Mouse (Mus musculus) forebrain, embryonic 12.5 days (tissue): ENCODE measurements around the gene Lamb1. TPM values are rescaled to one million over a fixed set of nuclear protein-coding genes. Genes with fewer than 3 reads are reported as not detected.

Experiments
- ATAC-seq: fragments of 200-750 bp; cut with Nextera tagmentation; 2 replicates; pipeline ENCODE4 v1.8.0; 2017; ENCODE audit warnings: moderate TSS enrichment; ENCODE audit not compliant: low FRiP score
- H3K27ac ChIP-seq: fragments of 300-500 bp; sonication (generic); 2 replicates; pipeline ENCODE4 v1.5.1; 2016; ENCODE audit warnings: mild to moderate bottlenecking
- H3K27me3 ChIP-seq: fragments of 300-500 bp; sonication (generic); 2 replicates; pipeline ENCODE4 v1.6.1; 2016; ENCODE audit warnings: mild to moderate bottlenecking
- H3K36me3 ChIP-seq: fragments of 300-500 bp; sonication (generic); replicated peaks from 2 replicates; pipeline ENCODE4 v1.6.1; 2016; ENCODE audit warnings: mild to moderate bottlenecking
- H3K4me1 ChIP-seq: fragments of 300-500 bp; sonication (generic); 2 replicates; pipeline ENCODE4 v1.6.1; 2016
- H3K4me2 ChIP-seq: fragments of 300-500 bp; sonication (generic); 2 replicates; pipeline ENCODE4 v1.6.1; 2016; ENCODE audit warnings: mild to moderate bottlenecking, moderate library complexity
- H3K4me3 ChIP-seq: fragments of 300-500 bp; sonication (generic); replicated peaks from 2 replicates; pipeline ENCODE4 v1.5.1; 2016; ENCODE audit warnings: mild to moderate bottlenecking
- H3K9ac ChIP-seq: fragments of 300-500 bp; sonication (generic); 2 replicates; pipeline ENCODE4 v1.6.1; 2016; ENCODE audit warnings: mild to moderate bottlenecking
- H3K9me3 ChIP-seq: fragments of 300-500 bp; sonication (generic); 2 replicates; pipeline ENCODE4 v1.6.1; 2016
- WGBS: fragments of 180-500 bp; shearing (Covaris S2); methylation state at CpG from one replicate; pipeline ENCODE4 v1.1.7; 2016; 5-methylcytosine and 5-hydroxymethylcytosine counted together
- polyA plus RNA-seq: library from polyadenylated mRNA; unstranded; fragments of >200 nt; fragmentation: Nextera tagmentation; extraction: Ambion mirVana; gene quantifications from 2 replicates; pipeline ENCODE4 v1.2.1, GENCODE M21; 2016

The Lamb1 gene
- 25.7 and 26.1 TPM in 2 replicates for polyA plus RNA-seq

DNA sequence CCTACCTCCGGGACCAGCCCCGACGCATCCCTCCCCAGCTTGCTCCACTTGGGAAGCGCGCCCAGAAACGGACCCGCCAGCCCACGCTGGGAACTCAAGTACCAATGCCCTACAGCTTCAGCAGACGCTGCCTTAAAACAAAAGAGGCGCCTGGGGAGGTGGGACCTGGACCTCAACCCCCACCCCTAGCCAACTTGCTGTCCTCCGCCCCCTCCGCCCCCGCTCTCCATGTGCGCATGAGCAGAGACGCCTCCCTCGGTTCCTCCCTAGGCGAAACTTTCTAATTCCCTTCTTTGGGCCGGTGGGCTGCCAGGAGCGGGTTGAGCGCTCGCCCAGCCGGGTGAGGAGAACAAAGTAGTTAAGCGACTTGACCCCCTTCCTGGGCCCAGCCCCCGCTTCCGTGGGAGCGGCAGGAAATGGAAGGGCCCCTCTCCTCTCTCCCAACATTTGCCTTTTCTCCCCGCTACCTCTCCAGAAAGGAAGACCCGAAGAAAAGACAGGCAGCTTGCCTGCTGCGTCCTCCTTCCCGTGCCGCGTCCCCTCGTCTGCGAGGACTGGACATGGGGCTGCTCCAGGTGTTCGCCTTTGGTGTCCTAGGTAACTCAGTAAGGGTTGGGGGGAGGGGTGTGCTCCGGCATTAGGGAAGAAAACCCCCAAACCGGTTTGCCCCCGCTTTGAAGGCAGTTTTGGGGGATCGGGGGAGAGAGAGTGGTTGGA lies at the start of gene Lamb1:
Lamb1 (plus strand) TSS at position 230 of the 717 bp plus-strand sequence.
- peak; percentile 20; the same call in 1 of the 2 replicates for ATAC-seq
- peak within 1 kb of the TSS; percentile 43 for H3K4me3 ChIP-seq
- WGBS = under 1% methylated on average over 39 of the region's 39 CpGs
- no peaks in the 10 kb centered on the region for H3K36me3 ChIP-seq
- H3K4me1 ChIP-seq = peaks cover 21% of the 10 kb centered on the region; the same call in 1 of the 2 replicates
- peaks cover 58% of the 10 kb centered on the region for H3K27me3 ChIP-seq
- H3K27ac ChIP-seq = peak within 1 kb of the TSS; percentile 47; the same call in 1 of the 2 replicates
- peak within 1 kb of the TSS; percentile 38 for H3K9ac ChIP-seq
- peak within 1 kb of the TSS; percentile 69 for H3K4me2 ChIP-seq
- H3K9me3 ChIP-seq = no peaks in the 10 kb centered on the region

DNA sequence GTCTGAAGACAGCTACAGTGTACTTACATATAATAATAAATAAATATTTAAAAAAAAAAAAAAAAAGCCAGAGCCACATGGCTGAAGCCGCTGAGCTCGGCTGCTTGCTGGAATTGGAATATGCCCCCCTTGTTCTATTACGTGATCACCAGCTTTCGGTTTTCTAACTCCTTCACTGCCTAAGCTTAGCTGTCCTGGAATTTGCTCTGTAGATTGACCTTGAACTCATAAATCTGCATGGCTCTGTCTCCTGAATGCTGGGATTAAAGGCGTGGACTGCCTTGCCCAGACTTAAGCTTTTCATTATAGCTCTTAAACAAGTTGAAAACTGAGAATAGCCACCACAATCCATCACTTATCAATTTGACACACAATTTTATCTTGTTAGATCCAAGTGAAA lies 47.8 kb upstream of the Lamb1 start:
- H3K9me3 ChIP-seq = no peaks in the 10 kb centered on the region
- WGBS = 77% methylated on average over 5 of the region's 5 CpGs

DNA sequence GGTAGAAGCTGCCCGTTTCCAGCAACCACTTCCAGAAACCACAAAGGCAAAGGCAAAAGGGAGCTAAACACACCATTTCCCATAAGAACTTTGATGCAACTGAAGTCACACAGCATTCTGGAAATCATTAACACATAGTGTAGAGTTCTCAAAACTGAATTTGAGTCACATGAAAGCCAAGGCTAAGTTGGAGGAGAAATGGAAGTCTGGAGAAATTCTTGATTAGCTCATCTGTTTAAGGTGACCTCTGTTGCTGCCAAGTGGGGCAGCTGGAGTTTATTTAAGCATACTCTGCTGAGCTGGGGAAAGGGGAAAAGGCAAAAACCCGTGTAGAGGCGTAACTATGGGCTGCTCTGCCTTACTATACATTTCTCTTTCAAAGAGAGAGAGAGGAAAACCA lies 46.3 kb upstream of the Lamb1 start:
- no peak overlapping the region for H3K27ac ChIP-seq
- no peak overlapping the region for H3K9ac ChIP-seq
- WGBS = 84% methylated on average over 3 of the region's 3 CpGs
- 0 out of 2 replicates have a peak, but pooled peaks cover 5% of the 10 kb centered on the region for H3K27me3 ChIP-seq
- no peaks in the 10 kb centered on the region for H3K9me3 ChIP-seq
- no peak overlapping the region for H3K4me3 ChIP-seq
- H3K36me3 ChIP-seq = no peaks in the 10 kb centered on the region
- H3K4me1 ChIP-seq = peaks cover 8% of the 10 kb centered on the region; the same call in 1 of the 2 replicates
- no peak for ATAC-seq
- no peak overlapping the region for H3K4me2 ChIP-seq

More for the DNA sequence above, 47.8 kb upstream of the Lamb1 start:
- Histone ChIP-seq H3K4me2 (no peak overlapping the region), H3K9ac (no peak overlapping the region), H3K4me1 (peaks cover 1% of the 10 kb centered on the region; the same call in 1 of the 2 replicates), H3K27ac (no peak overlapping the region), H3K4me3 (no peak overlapping the region), H3K27me3 (0 out of 2 replicates have a peak, but pooled peaks cover 5% of the 10 kb centered on the region), H3K36me3 (no peaks in the 10 kb centered on the region)
- no peak for ATAC-seq

- Histone ChIP-seq H3K4me2 (no peak overlapping the region), H3K9ac (no peak overlapping the region), H3K9me3 (no peaks in the 10 kb centered on the region), H3K36me3 (no peaks in the 10 kb centered on the region), H3K27me3 (0 out of 2 replicates have a peak, but pooled peaks cover 16% of the 10 kb centered on the region), H3K27ac (no peak overlapping the region), H3K4me3 (no peak overlapping the region), H3K4me1 (peaks cover 8% of the 10 kb centered on the region; the same call in 1 of the 2 replicates)
- ATAC-seq = no peak
- WGBS = 63% methylated on average over 6 of the region's 6 CpGs
Measured at GRCm38 (mm10) chr12:31221522-31221921, 43.5 kb upstream of the Lamb1 start.

- Histone ChIP-seq H3K27ac (no peak overlapping the region), H3K9ac (no peak overlapping the region), H3K4me3 (no peak overlapping the region), H3K4me2 (no peak overlapping the region), H3K4me1 (peaks cover 8% of the 10 kb centered on the region; the same call in 1 of the 2 replicates), H3K36me3 (no peaks in the 10 kb centered on the region), H3K9me3 (no peaks in the 10 kb centered on the region), H3K27me3 (peaks cover 19% of the 10 kb centered on the region; the same call in 1 of the 2 replicates)
- ATAC-seq = 0 out of 2 replicates have a peak, but pooled peaks have one; percentile 41
- WGBS = 11% methylated on average over 2 of the region's 2 CpGs
Measured at GRCm38 (mm10) chr12:31222282-31222681, 42.8 kb upstream of the Lamb1 start.

- Histone ChIP-seq H3K9ac (no peak overlapping the region), H3K27ac (no peak overlapping the region), H3K4me2 (no peak overlapping the region), H3K9me3 (no peaks in the 10 kb centered on the region), H3K4me1 (peaks cover 8% of the 10 kb centered on the region; the same call in 1 of the 2 replicates), H3K36me3 (no peaks in the 10 kb centered on the region), H3K4me3 (no peak overlapping the region), H3K27me3 (peaks cover 20% of the 10 kb centered on the region; the same call in 1 of the 2 replicates)
- 8% methylated on average over 3 of the region's 3 CpGs for WGBS
- peak; percentile 36; the same call in 1 of the 2 replicates for ATAC-seq
Measured at GRCm38 (mm10) chr12:31222741-31223140, 42.3 kb upstream of the Lamb1 start.

- Histone ChIP-seq H3K4me3 (no peak overlapping the region), H3K27me3 (peaks cover 15% of the 10 kb centered on the region; the same call in 1 of the 2 replicates), H3K27ac (no peak overlapping the region), H3K9ac (no peak overlapping the region), H3K36me3 (no peaks in the 10 kb centered on the region), H3K9me3 (no peaks in the 10 kb centered on the region), H3K4me1 (peaks cover 8% of the 10 kb centered on the region; the same call in 1 of the 2 replicates), H3K4me2 (no peak overlapping the region)
- no peak for ATAC-seq
- 34% methylated on average over 8 of the region's 8 CpGs for WGBS
Measured at GRCm38 (mm10) chr12:31225451-31225850, 39.6 kb upstream of the Lamb1 start.

DNA sequence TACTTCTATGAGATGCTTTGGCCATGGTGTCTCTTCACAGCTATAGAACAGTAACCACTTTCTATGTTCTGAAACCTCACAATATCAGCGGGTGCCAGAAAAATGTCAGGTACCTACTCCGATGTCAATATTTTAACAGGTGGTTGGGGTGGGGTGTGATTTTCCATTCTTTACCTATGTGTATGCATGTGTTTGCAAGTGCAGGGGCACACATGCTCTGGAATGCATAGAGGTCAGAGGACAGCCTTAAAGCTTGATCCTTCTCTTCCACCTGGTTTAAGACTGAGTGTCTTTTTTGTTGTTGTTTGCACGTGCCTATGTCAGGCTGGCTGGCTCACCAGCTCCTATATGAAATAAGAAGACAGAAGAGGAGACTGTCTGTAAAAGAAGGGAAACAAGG lies 37.9 kb upstream of the Lamb1 start:
- Histone ChIP-seq H3K27me3 (peaks cover 15% of the 10 kb centered on the region; the same call in 1 of the 2 replicates), H3K9ac (no peak overlapping the region), H3K4me2 (no peak overlapping the region), H3K36me3 (no peaks in the 10 kb centered on the region), H3K4me3 (no peak overlapping the region), H3K27ac (no peak overlapping the region), H3K4me1 (peaks cover 8% of the 10 kb centered on the region; the same call in 1 of the 2 replicates), H3K9me3 (no peaks in the 10 kb centered on the region)
- 80% methylated on average over 3 of the region's 3 CpGs for WGBS
- ATAC-seq = no peak

- Histone ChIP-seq H3K4me1 (no peaks in the 10 kb centered on the region), H3K9me3 (no peaks in the 10 kb centered on the region), H3K27me3 (peaks cover 15% of the 10 kb centered on the region; the same call in 1 of the 2 replicates), H3K4me2 (no peak overlapping the region), H3K36me3 (no peaks in the 10 kb centered on the region), H3K9ac (no peak overlapping the region), H3K4me3 (no peak overlapping the region), H3K27ac (no peak overlapping the region)
- ATAC-seq = no peak
- 72% methylated on average over 7 of the region's 7 CpGs for whole genome bisulfite sequencing
Measured at GRCm38 (mm10) chr12:31228878-31229277, 36.2 kb upstream of the Lamb1 start.

- H3K4me1 ChIP-seq = peaks cover 10% of the 10 kb centered on the region
- H3K27ac ChIP-seq = no peak overlapping the region
- no peak for ATAC-seq
- H3K36me3 ChIP-seq = no peaks in the 10 kb centered on the region
- no peak overlapping the region for H3K9ac ChIP-seq
- no peak overlapping the region for H3K4me3 ChIP-seq
- no peak overlapping the region for H3K4me2 ChIP-seq
- WGBS = 96% methylated on average over 1 of the region's 1 CpGs
- H3K9me3 ChIP-seq = no peaks in the 10 kb centered on the region
- no peaks in the 10 kb centered on the region for H3K27me3 ChIP-seq
Measured at GRCm38 (mm10) chr12:31232635-31233034, 32.4 kb upstream of the Lamb1 start.

GRCm38 (mm10) chr12:31235018-31235417 lies 30.0 kb upstream of the Lamb1 start:
- no peak overlapping the region for H3K27ac ChIP-seq
- no peaks in the 10 kb centered on the region for H3K27me3 ChIP-seq
- no peak overlapping the region for H3K4me3 ChIP-seq
- H3K4me1 ChIP-seq = peaks cover 10% of the 10 kb centered on the region
- no peaks in the 10 kb centered on the region for H3K9me3 ChIP-seq
- 89% methylated on average over 6 of the region's 6 CpGs for WGBS
- no peak overlapping the region for H3K4me2 ChIP-seq
- no peak for ATAC-seq
- H3K9ac ChIP-seq = no peak overlapping the region
- H3K36me3 ChIP-seq = no peaks in the 10 kb centered on the region

- Histone ChIP-seq H3K9ac (no peak overlapping the region), H3K4me3 (no peak overlapping the region), H3K27me3 (no peaks in the 10 kb centered on the region), H3K9me3 (no peaks in the 10 kb centered on the region), H3K4me1 (peaks cover 10% of the 10 kb centered on the region), H3K36me3 (no peaks in the 10 kb centered on the region), H3K4me2 (no peak overlapping the region), H3K27ac (0 out of 2 replicates have a peak overlapping the region, but pooled peaks have one; percentile 13)
- ATAC-seq = no peak
- 68% methylated on average over 12 of the region's 12 CpGs for WGBS
Measured at GRCm38 (mm10) chr12:31236861-31237595, 28.0 kb upstream of the Lamb1 start.
